Mouse (Mus musculus) embryo, embryonic 11.5 days (tissue): Measurements from ENCODE around the gene Camta1.

Experiments
- DNase-seq: peaks from one replicate; pipeline ENCODE4 v3.0.0-alpha.2; 2012; ENCODE audit warnings: low read depth, low spot score

Gene Camta1

GRCm38 (mm10) chr4:151860441-151861331 is 990 bp downstream of the Camta1 start:
- DNase-seq = peak; percentile 8

DNA sequence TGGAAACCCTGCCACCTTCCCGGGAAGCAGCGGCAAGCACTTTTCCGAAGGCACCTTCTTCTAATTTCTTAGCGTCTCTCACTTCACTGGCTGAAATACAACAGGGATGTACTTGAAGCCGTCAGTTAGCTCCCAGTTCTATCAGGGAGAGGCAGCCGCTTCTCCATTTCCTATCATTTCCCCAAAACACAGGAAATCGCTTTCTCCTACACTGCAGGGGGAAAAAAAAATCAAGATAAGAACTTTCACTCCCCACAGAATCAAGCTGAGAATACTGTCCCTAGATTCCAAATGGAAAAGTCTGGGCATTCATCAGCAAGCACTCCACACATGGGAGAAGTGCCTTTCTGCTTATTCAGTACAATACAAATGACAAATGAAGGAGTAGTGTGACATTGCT is 2.4 kb downstream of the Camta1 start:
- DNase-seq = no peak

- DNase-seq = no peak
Observed at GRCm38 (mm10) chr4:151853949-151854348, 7.7 kb downstream of the Camta1 start.

DNA sequence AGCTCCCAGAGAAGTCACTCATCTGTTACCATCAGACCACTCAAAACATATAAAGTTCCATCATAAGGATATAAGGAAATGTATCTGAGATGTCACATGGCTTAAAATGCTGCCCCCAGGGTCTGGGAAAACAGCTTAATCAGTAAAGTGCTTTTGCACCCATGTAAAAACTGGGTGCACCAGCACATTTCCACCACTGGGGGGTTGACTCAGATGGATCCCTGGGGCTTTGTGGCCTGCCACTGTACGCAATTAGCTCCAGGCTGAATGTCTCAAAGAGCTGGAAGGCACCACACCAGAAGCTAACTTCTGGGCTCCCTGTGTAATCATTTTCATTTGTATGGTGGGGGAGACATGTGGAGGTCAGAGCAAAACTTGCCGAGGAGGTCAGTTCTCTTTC is 10.5 kb downstream of the Camta1 start:
- peak; percentile 8 for DNase-seq

DNA sequence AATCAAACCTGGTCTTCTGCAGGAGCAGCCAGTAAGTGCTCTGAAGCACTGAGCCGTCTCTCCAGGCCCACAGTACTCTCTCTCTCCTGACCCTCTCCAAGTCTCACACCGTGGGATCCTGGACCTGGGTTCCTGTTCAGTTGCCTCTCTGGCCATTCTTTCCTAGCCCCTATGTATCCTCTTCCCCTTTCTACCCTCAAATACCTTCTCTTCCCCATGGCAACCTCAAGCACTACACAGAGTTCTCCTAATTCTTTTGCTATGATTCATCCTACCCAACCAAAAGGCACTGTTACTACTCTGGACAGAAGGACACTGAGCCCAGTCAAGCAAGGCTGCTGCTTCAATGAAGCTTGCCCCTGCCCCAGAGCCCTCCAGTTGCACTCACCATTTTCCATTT is 19.1 kb downstream of the Camta1 start:
- no peak for DNase-seq

DNA sequence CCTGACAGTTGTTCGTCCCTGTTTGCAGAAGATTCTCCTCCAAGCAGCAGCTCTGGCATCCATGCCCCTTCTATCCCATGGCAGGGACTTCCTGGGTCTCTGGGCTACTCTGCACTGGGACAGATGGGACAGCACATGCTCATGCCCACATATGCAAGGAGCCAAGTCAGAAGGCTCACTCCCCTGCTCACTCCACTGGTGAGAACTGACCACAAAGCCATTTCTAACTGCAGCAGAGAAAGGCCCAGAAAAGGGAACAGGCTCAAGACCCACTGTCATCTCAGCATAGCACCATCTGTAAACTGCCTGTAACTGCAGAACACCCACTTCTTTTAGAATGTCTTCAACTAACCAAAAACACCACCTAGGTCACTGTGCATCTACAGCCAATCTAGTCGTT is 23.2 kb downstream of the Camta1 start:
- DNase-seq = no peak

DNA sequence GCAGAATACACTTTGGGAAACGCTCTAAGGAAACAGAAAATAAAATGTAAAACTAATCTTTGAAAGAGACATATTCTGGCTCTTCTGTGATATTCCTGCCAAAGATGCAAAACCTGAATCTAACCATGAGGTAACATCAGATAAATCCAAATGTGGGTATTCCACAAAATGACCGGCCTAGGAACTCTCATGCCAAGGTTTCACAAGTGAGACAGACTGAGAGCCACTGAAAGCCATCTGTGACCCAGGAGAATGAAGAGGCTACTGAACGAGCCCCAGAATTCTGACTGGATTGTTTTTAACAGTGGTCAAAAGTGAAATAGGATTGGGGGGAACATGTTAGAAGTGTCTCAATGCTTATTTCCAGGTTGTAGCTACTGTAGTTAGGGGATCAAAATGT is 25.8 kb downstream of the Camta1 start:
- DNase-seq = no peak

DNA sequence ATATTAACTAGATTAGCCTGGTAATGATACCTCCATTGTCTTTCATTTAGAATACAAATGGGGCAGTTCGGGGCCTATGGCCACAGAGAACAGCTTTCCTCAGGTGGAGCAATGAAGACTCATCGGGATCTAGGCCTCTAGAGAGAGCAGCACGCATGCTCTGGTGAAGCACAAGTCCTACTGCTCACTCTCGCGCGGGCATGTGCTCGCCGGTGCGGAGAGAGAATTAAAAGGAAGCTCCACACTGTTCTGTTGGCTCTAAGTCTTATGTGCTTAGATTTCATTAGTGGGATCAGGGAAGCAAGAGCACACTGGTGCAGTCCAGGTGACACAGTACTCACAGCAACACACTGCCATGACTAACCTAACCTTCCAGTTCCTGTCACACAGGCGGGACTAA is 27.1 kb downstream of the Camta1 start:
- no peak for DNase-seq

GRCm38 (mm10) chr4:151833940-151834449 is 27.7 kb downstream of the Camta1 start:
- DNase-seq = no peak

DNA sequence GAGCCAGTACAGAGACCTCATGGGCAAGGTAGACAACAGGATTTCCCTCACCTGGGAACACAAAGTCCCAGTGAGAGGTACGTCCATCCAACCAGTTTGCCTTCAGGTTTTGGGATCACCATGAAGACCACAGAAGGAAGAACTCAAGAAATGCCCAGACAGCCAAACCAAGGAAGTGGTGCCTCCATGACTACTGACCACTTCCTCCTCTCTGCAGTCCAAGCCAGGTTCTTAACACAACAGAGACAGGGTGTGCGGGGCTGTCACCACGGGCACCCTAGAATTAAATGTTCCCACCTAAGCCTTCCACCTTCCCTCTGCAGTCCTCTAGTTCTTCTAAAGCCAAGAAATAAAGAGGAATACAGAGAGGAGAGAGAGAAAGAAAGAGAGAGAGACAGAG is 33.8 kb downstream of the Camta1 start:
- no peak for DNase-seq

- DNase-seq = no peak
Observed at GRCm38 (mm10) chr4:151827356-151827755, 34.3 kb downstream of the Camta1 start.

GRCm38 (mm10) chr4:151823963-151824362 is 37.7 kb downstream of the Camta1 start:
- DNase-seq = no peak

DNA sequence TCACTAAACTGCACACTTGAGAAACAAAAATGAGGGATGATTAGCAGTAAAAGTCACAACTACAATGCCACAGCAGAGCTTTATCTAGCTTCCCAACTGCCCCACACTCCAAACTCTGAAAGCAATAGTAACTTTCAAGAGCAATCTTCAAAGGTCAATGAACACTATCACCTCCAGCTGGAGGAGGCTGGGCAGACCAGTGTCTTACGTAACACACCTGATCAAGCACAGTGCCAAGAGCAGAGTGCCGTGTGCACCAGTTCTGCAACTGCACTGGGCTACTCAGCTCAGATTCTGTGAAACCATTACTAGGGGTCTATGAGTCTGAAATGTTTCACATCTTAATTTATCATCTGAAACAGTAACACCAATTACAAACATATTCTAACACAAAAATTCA is 38.7 kb downstream of the Camta1 start:
- no peak for DNase-seq

- DNase-seq = no peak
Observed at GRCm38 (mm10) chr4:151817981-151818766, 43.5 kb downstream of the Camta1 start.

DNA sequence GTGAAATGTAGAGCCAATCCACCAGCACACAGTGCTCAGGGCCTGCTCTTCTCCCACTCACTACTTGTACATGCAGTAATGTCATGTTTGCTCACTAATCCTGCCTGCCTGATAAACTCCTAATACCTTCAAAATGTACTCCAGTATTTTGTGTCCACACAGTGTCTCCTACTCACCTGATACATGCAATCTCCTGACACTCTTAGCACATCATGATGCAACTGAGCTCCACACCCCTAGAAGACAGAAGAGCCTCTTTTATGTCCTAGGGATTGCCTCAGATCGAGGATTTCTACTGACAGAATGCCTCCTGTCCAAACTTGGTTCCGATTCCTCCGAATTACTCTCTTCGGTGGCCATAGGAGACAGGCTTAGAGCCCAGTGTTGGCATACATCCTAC is 48.0 kb downstream of the Camta1 start:
- DNase-seq = no peak

GRCm38 (mm10) chr4:151805685-151806084 is 56.0 kb downstream of the Camta1 start:
- no peak for DNase-seq

DNA sequence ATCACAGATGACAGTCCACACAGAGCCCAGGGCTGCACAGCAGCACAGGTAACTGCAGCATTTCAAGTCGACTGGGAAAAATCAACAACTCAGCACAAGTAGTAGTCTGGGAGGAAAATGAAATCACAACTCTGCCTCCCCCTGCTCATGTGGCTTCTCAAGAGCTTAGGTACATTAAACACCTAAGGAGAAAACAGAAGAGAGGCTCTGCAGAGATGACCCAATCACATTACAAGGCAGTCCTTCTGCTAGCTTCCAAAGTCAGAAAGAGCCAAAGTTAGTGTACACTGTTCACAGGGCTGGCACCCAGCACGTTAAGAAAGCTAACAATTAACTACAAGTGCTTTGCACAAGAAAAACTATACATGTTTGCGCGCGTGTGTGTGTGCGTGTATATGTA is 56.6 kb downstream of the Camta1 start:
- no peak for DNase-seq

- no peak for DNase-seq
Observed at GRCm38 (mm10) chr4:151804208-151804607, 57.5 kb downstream of the Camta1 start.

DNA sequence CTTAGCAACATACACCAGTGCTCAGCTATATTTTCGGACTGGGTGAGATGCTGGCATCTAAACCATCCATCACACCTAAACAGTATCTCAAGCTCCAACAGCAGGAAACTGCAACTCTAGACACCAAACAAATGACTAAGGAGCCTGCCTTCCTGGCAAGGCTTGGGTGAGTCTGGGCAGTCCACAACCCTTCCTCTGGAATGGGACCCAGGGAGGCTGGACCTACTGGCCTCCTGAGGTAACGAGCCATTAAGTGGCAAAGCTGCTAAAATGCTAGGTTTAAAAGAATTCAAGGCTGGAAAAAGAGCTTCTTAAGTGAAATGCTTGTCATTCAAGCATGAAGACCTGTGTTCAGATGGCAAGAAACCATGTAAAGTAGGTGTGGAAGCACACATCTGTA is 63.0 kb downstream of the Camta1 start:
- DNase-seq = no peak

DNA sequence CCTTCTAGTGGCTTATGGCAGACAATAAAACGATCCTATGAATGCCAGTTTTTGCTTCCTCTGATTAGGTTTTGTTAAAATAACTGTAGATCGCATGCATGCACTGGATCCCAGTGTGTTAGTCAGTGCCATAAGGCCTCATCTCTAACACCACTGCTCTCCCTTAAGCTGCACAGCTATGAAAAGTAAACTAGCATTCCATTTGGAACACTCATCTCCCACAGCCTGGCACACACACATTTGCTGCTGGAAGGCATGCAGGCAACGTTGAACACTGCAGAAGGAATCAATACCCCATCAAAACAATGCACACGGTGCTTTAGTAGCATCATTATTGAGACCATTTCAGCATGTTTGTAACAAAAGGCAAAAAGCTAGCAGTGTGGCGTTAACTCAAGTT is 68.0 kb downstream of the Camta1 start:
- DNase-seq = no peak

DNA sequence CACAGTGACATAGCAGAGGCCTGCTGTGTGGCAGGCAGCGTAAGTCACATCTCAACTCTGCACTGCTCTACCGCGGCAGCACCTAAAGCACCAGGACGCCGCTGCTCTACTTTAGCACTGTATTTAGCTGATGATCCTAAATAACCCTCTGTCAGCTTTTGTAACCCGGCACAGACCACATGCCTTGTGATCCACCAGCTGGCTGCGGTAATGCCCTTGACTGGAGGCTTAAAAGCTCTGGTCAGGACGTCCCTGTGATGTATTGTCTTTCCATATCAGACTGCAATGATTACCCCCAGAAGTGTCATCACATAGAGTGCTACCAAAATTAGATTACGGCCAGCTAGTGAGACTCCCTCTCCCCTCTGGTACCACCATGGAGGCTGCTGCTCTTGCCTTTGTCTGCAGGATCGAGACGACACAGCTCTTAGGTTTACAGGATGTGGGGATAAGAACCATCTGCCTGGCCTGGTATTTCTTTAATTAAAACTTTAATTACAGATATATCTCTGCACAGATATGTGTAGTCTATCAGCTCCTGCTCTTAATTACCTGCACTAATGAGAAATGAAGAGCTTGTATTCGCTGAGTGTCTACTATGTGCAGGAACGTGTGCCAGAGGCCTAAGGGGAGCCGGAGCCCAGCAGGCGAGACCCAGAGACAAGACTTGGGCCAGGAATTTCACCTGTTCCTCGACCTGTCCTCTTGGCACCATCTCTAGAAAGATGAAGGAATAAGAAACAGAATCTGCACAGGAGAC is 74.5 kb downstream of the Camta1 start:
- no peak for DNase-seq

GRCm38 (mm10) chr4:151780511-151780910 is 81.2 kb downstream of the Camta1 start:
- no peak for DNase-seq
